Mouse (Mus musculus) heart, postnatal 0 days (tissue): ENCODE data around the gene P2rx1. TPM values are rescaled to one million over a fixed set of nuclear protein-coding genes. Genes with fewer than 3 reads are reported as not detected.
A peak's percentile ranks its signal among the peaks of the same experiment; 100 is the strongest.

ENCODE experiments used
- ATAC-seq: fragments of 200-750 bp; cut with Nextera tagmentation; 2 replicates; pipeline ENCODE4 v1.8.0; 2017; ENCODE audit warnings: low read depth, moderate number of reproducible peaks, moderate library complexity; ENCODE audit not compliant: insufficient read depth
- DNase-seq: peaks from one replicate; pipeline ENCODE4 v3.0.0-alpha.2; 2016; ENCODE audit warnings: low spot score
- H3K27ac ChIP-seq: fragments of 300-500 bp; sonication (generic); 2 replicates; pipeline ENCODE4 v1.5.1; 2014; ENCODE audit warnings: low read depth, mild to moderate bottlenecking
- H3K27me3 ChIP-seq: fragments of 300-500 bp; sonication (generic); 2 replicates; pipeline ENCODE4 v1.6.1; 2014; ENCODE audit warnings: low read length, mixed read lengths; ENCODE audit not compliant: control insufficient read depth, insufficient read depth
- H3K36me3 ChIP-seq: fragments of 300-500 bp; sonication (generic); replicated peaks from 2 replicates; pipeline ENCODE4 v1.6.1; 2014; ENCODE audit warnings: low read length, mixed read lengths; ENCODE audit not compliant: control insufficient read depth, insufficient read depth
- H3K4me1 ChIP-seq: fragments of 300-500 bp; sonication (generic); 2 replicates; pipeline ENCODE4 v1.6.1; 2014; ENCODE audit warnings: antibody characterized with exemption; ENCODE audit not compliant: control insufficient read depth, insufficient read depth
- H3K4me2 ChIP-seq: fragments of 300-500 bp; sonication (generic); 2 replicates; pipeline ENCODE4 v1.6.1; 2014; ENCODE audit warnings: low read depth, mild to moderate bottlenecking, low read length, moderate library complexity
- H3K4me3 ChIP-seq: fragments of 300-500 bp; sonication (generic); 2 replicates; pipeline ENCODE4 v1.5.1; 2014; ENCODE audit warnings: low read depth, low read length
- H3K9ac ChIP-seq: fragments of 300-500 bp; sonication (generic); replicated peaks from 2 replicates; pipeline ENCODE4 v1.6.1; 2014; ENCODE audit warnings: low read depth, low read length, mixed read lengths
- H3K9me3 ChIP-seq: fragments of 300-500 bp; sonication (generic); replicated peaks from 2 replicates; pipeline ENCODE4 v1.6.1; 2016; ENCODE audit warnings: low read length; ENCODE audit not compliant: control insufficient read depth
- CTCF ChIP-seq: IDR thresholded peaks from 2 replicates; pipeline ENCODE4 v1.5.1; 2016; ENCODE audit warnings: antibody characterized with exemption, control low read depth, low read depth
- EP300 ChIP-seq: IDR thresholded peaks from 2 replicates; pipeline ENCODE4 v1.6.1; 2016; ENCODE audit warnings: antibody characterized with exemption, low read depth
- WGBS: fragments of 180-500 bp; shearing (Covaris S2); extraction: QIAGEN DNeasy Blood & Tissue Kit; methylation state at CpG from one replicate; pipeline ENCODE4 v1.1.7; 2014; 5-methylcytosine and 5-hydroxymethylcytosine counted together
- polyA plus RNA-seq: library from polyadenylated mRNA; unstranded; fragments of >200 nt; fragmentation: Nextera tagmentation; extraction: Ambion mirVana; gene quantifications from 2 replicates; pipeline ENCODE4 v1.2.1, GENCODE M21; 2015
- total RNA-seq: library from RNA; depleted of rRNA; stranded (reverse); fragments of >200 nt; gene quantifications from 2 replicates; pipeline ENCODE4 v1.2.3, GENCODE M21; 2014; ENCODE audit warnings: low replicate concordance

Gene P2rx1
- total and polyA plus RNA-seq, 2 experiments from 2014 or later, result 0.71 to 24.8 TPM

DNA sequence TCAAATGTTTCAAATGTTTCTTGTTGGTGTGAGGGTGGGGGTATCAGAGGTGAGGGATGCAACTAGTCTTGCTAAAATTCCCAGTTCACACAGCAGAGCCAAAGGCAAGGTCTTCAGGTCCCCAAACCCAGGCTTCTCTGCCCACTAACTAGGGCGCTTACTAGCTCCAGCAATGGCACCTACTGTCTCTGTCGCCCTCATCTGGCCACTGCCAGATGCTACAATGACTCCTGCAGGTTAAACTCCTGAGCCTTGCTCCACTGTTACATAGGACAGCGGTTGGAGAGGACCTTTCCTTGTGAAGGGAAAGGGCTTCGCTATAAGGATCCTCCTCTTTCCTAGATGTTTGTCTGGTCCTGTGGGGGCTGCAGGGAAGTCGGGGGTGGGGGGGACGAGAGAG is 2.1 kb downstream of the P2rx1 start:
- WGBS, result 7% methylated on average over 6 of the region's 6 CpGs
- Histone ChIP-seq H3K36me3 (no peaks in the 10 kb centered on the region), H3K9me3 (no peaks in the 10 kb centered on the region), H3K4me2 (no peak overlapping the region), H3K9ac (no peak overlapping the region), H3K27me3 (no peaks in the 10 kb centered on the region), H3K4me1 (peaks cover 24% of the 10 kb centered on the region), H3K4me3 (no peak overlapping the region), H3K27ac (no peak overlapping the region)
- peak; percentile 98 for TF ChIP-seq CTCF
- TF ChIP-seq EP300, result no peak
- DNase-seq (peak; percentile 72), ATAC-seq (peak; percentile 50; the same call in 1 of the 2 replicates)

DNA sequence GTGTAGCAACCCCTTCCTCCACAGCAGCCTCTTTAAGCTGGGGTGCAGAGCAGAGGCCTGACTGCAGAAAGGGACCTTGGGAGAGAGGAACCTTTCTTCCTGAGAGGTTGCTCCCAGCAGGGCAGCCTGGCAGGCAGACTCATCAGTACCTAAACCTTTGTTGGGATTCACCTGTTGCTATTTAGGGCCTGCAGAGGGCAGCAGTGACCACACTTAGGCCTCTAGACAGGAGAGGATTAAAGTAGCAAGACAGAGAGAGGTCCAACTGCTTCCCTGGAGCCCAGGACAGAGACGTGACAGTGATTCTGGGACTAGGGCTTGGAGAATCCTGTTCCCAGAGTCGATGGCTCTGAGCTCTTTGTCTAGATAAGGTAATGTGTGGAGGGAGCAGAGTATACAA is 7.5 kb downstream of the P2rx1 start:
- DNase-seq, result peak; percentile 80
- Histone ChIP-seq H3K27me3 (peaks cover 13% of the 10 kb centered on the region), H3K36me3 (no peaks in the 10 kb centered on the region), H3K27ac (peak overlapping the region; percentile 74), H3K9me3 (no peaks in the 10 kb centered on the region), H3K4me3 (no peak overlapping the region), H3K4me1 (no peaks in the 10 kb centered on the region; the same call in 1 of the 2 replicates), H3K4me2 (no peak overlapping the region), H3K9ac (no peak overlapping the region)
- TF ChIP-seq CTCF (peak; percentile 94), EP300 (no peak)
- peak; percentile 76 for ATAC-seq
- WGBS, result 0% methylated on average over 2 of the region's 2 CpGs

DNA sequence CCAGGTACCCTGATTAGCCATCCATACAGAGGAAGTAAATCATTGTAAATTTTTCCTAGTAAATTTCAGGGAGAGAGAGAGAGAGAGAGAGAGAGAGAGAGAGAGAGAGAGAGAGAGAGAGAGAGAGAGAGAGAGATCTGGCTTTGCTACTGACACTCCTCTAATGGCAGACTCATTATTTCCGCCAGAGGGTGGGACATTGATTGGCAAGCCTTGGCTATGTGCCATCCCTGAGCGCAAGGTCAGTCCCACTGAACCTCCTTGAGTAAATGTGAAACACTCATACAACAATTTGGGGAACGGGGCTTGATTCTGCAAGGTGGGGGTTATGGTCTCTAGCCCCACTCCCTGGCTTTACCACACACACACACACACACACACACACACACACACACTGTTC is 8.2 kb downstream of the P2rx1 start:
- Histone ChIP-seq H3K4me3 (no peak overlapping the region), H3K4me2 (no peak overlapping the region), H3K27me3 (peaks cover 13% of the 10 kb centered on the region), H3K27ac (no peak overlapping the region), H3K9ac (no peak overlapping the region), H3K9me3 (no peaks in the 10 kb centered on the region), H3K36me3 (no peaks in the 10 kb centered on the region), H3K4me1 (no peaks in the 10 kb centered on the region; the same call in 1 of the 2 replicates)
- TF ChIP-seq CTCF, result no peak
- TF ChIP-seq EP300, result no peak
- no peak for DNase-seq
- no peak for ATAC-seq
- WGBS, result 38% methylated on average over 3 of the region's 3 CpGs

DNA sequence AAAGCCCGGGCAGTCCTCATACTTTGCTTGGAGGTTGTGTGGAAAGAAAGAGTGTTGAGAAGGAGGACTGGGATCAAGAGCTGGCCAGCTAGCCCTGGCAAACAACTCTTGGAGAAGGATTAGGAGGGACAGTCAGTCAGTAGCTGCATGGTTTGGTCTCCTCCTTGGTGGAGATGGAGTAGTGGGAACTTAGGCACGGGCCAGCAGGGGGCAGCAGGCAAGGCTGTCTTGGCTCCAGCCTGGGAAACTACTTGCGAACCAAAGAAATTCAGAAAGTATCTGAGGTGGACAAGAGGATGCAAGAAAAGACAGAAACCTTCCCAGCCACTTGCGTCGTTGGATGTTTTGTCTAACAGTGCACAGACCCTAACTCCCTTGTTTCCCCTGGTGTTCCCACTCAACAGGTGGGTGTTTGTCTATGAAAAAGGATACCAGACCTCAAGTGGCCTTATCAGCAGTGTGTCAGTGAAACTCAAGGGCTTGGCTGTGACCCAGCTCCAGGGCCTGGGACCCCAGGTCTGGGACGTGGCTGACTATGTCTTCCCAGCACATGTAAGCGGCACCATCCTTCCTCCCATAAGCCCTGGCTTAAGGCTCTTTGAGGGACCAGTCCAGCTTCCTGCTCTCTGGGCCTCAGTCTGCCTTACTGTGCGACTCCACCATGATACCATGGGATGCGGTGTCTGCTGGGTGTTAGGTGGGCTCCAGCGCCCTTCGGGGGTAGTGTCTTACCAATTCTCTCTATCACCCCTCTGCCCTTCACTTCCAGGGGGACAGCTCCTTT is 9.0 kb downstream of the P2rx1 start:
- 43% methylated on average over 11 of the region's 11 CpGs for WGBS
- no peaks in the 10 kb centered on the region for H3K36me3 ChIP-seq
- H3K9me3 ChIP-seq, result no peaks in the 10 kb centered on the region
- TF ChIP-seq CTCF (peak; percentile 79), EP300 (no peak)
- DNase-seq (no peak), ATAC-seq (peak; percentile 36; the same call in 1 of the 2 replicates)
- H3K9ac ChIP-seq, result no peak overlapping the region
- no peak overlapping the region for H3K4me3 ChIP-seq
- no peaks in the 10 kb centered on the region; the same call in 1 of the 2 replicates for H3K4me1 ChIP-seq
- H3K4me2 ChIP-seq, result no peak overlapping the region
- no peak overlapping the region for H3K27ac ChIP-seq
- peaks cover 13% of the 10 kb centered on the region for H3K27me3 ChIP-seq

DNA sequence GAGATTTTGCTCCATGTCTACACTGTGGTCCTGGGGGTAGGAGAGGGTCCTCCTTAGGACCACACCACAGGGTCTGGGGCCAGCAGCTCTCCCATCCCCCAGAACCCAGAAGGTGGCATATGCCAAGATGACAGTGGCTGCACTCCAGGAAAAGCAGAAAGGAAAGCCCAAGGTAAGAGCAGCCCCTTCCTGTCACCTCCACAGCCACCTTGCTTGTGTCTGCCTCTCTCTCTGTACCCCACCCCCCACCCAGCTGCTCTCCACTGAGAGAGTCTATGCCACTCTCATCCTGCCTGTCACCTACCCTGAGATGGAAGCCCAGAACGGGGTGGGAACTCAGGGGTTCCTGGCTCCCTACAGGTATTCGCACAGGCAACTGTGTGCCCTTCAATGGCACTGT is 9.9 kb downstream of the P2rx1 start:
- no peaks in the 10 kb centered on the region for H3K9me3 ChIP-seq
- H3K27ac ChIP-seq, result no peak overlapping the region
- no peak overlapping the region for H3K9ac ChIP-seq
- H3K4me2 ChIP-seq, result no peak overlapping the region; the same call in 1 of the 2 replicates
- H3K27me3 ChIP-seq, result peaks cover 13% of the 10 kb centered on the region
- no peaks in the 10 kb centered on the region; the same call in 1 of the 2 replicates for H3K4me1 ChIP-seq
- H3K36me3 ChIP-seq, result no peaks in the 10 kb centered on the region
- TF ChIP-seq EP300, result no peak
- TF ChIP-seq CTCF, result no peak
- ATAC-seq (no peak), DNase-seq (no peak)
- no peak overlapping the region for H3K4me3 ChIP-seq
- 74% methylated on average over 2 of the region's 2 CpGs for WGBS
